Mouse (Mus musculus): ENCODE data around the gene Sap30.
"Not testable (repeated sequence)": the region's sequence is repeated elsewhere in the genome, so short reads cannot be mapped to it uniquely, and the experiment has no call there.

GRCm38 (mm10) chr8:57445901-57446300 lies 41.8 kb downstream of the Sap30 start:
- not testable (repeated sequence) for TF ChIP-seq CTCF (IDR thresholded peaks at IDR 0.05; ENCODE audit: low read depth); EP300 (optimal IDR thresholded peaks at IDR 0.05)
